Mouse (Mus musculus) lung, postnatal 25 days (tissue): ENCODE measurements around the gene Pex11a.
"Not testable (repeated sequence)": the region's sequence is repeated elsewhere in the genome, so short reads cannot be mapped to it uniquely, and the experiment has no call there.

Experiments used
- DNase-seq: peaks from one replicate; pipeline ENCODE4 v3.0.0; 2022; ENCODE audit warnings: low spot score

Pex11a gene

GRCm38 (mm10) chr7:79742659-79743536 lies at the start of gene Pex11a, which contains the start of gene Wdr93:
Gene Pex11a (minus strand): TSS chr7:79743131.
Gene Wdr93 (plus strand): TSS chr7:79743163.
- peak; percentile 88 for DNase-seq

GRCm38 (mm10) chr7:79789812-79790211 lies 46.9 kb upstream of the Pex11a start:
- not testable (repeated sequence) for DNase-seq

GRCm38 (mm10) chr7:79786295-79786694 lies 43.4 kb upstream of the Pex11a start:
- peak; percentile 68 for DNase-seq

- no peak for DNase-seq
Measured at GRCm38 (mm10) chr7:79782516-79782855, 39.6 kb upstream of the Pex11a start.

GRCm38 (mm10) chr7:79781826-79782515 lies 39.0 kb upstream of the Pex11a start:
- DNase-seq = no peak

GRCm38 (mm10) chr7:79780647-79781626 lies 38.0 kb upstream of the Pex11a start:
- peak; percentile 73 for DNase-seq

- DNase-seq = no peak
Measured at GRCm38 (mm10) chr7:79771561-79772512, 28.9 kb upstream of the Pex11a start.

GRCm38 (mm10) chr7:79769664-79770063 lies 26.7 kb upstream of the Pex11a start:
- DNase-seq = no peak

GRCm38 (mm10) chr7:79765991-79766390 lies 23.1 kb upstream of the Pex11a start:
- DNase-seq = no peak

GRCm38 (mm10) chr7:79762106-79762505 lies 19.2 kb upstream of the Pex11a start:
- no peak for DNase-seq

GRCm38 (mm10) chr7:79761124-79761876 lies 18.4 kb upstream of the Pex11a start:
- DNase-seq = no peak

GRCm38 (mm10) chr7:79759766-79760165 lies 16.8 kb upstream of the Pex11a start:
- DNase-seq = no peak

- peak; percentile 46 for DNase-seq
Measured at GRCm38 (mm10) chr7:79758176-79758575, 15.2 kb upstream of the Pex11a start.

GRCm38 (mm10) chr7:79756334-79756733 lies 13.4 kb upstream of the Pex11a start:
- no peak for DNase-seq

GRCm38 (mm10) chr7:79749511-79749910 lies 6.6 kb upstream of the Pex11a start:
- no peak for DNase-seq

GRCm38 (mm10) chr7:79747659-79748058 lies 4.7 kb upstream of the Pex11a start:
- no peak for DNase-seq

GRCm38 (mm10) chr7:79744585-79744984 lies 1.7 kb upstream of the Pex11a start:
- no peak for DNase-seq

GRCm38 (mm10) chr7:79744051-79744450 lies 1.1 kb upstream of the Pex11a start:
- no peak for DNase-seq

GRCm38 (mm10) chr7:79742277-79742658 lies 663 bp downstream of the Pex11a start:
- DNase-seq = peak; percentile 23

GRCm38 (mm10) chr7:79740279-79740678 lies 2.7 kb downstream of the Pex11a start:
- DNase-seq = peak; percentile 13
